ENCODE assay signal across 7 mouse cellular contexts in genomic region chr8:95081650-95082049, GRCm38 (mm10). TPM values are rescaled to one million over a fixed set of nuclear protein-coding genes. Genes with fewer than 3 reads are reported as not detected.
A peak's percentile ranks its signal among the peaks of the same experiment; 100 is the strongest.
DNase-seq lines count a peak whose midpoint lies in the region; ATAC-seq lines count a peak whose summit lies in the region.

No protein-coding gene starts in this region.

- peak overlapping the region; percentile 91 for H3K4me2 ChIP-seq in lung, embryonic 16.5 days (ENCODE audit: low read depth, low read length)
- H3K4me2 ChIP-seq in forebrain, embryonic 15.5 days (replicated peaks), result peak overlapping the region; percentile 95

- 6% methylated on average over 11 of the region's 11 CpGs for WGBS in lung, embryonic 16.5 days
- 4% methylated on average over 11 of the region's 11 CpGs for WGBS in forebrain, embryonic 15.5 days
- 9% methylated on average over 11 of the region's 11 CpGs for WGBS in macrophage (ENCODE audit: missing documents)

- H3K79me2 ChIP-seq in macrophage (ENCODE audit: inconsistent target), result no peaks in the 10 kb centered on the region

- H3K4me3 ChIP-seq in lung, embryonic 16.5 days (ENCODE audit: low read length), result peak overlapping the region; percentile 86
- H3K4me3 ChIP-seq in forebrain, embryonic 15.5 days, result peak overlapping the region; percentile 98
- peak overlapping the region; percentile 79 for H3K4me3 ChIP-seq in macrophage (ENCODE audit: inconsistent target)

- no peak for ATAC-seq in lung, embryonic 16.5 days (ENCODE audit: low read depth)
- no peak for ATAC-seq in forebrain, embryonic 15.5 days (replicated peaks)

- H3K36me3 ChIP-seq in lung, embryonic 16.5 days (ENCODE audit: control insufficient read depth, insufficient read depth, low read length), result peaks cover 2% of the 10 kb centered on the region; the same call in 1 of the 2 replicates
- peaks cover 20% of the 10 kb centered on the region for H3K36me3 ChIP-seq in forebrain, embryonic 15.5 days
- peaks cover 4% of the 10 kb centered on the region; the same call in 1 of the 2 replicates for H3K36me3 ChIP-seq in macrophage (ENCODE audit: inconsistent target)

- H3K27me3 ChIP-seq in lung, embryonic 16.5 days (ENCODE audit: control insufficient read depth, insufficient read depth, low read depth, low read length), result no peaks in the 10 kb centered on the region
- 0 out of 2 replicates have a peak, but pooled peaks cover 3% of the 10 kb centered on the region for H3K27me3 ChIP-seq in forebrain, embryonic 15.5 days

- H3K9me3 ChIP-seq in lung, embryonic 16.5 days (ENCODE audit: control insufficient read depth, low read length), result no peaks in the 10 kb centered on the region
- no peaks in the 10 kb centered on the region for H3K9me3 ChIP-seq in forebrain, embryonic 15.5 days

- DNase-seq in lung, postnatal 36 days, result no peak
- DNase-seq in c-Kit-negative CD71-positive TER-119-positive erythroid progenitor cells, embryonic 14.5 days (ENCODE audit: low read depth, low spot score), result peak; percentile 53
- DNase-seq in urinary bladder, postnatal 14 days (ENCODE audit: low spot score), result no peak
- DNase-seq in right cerebral cortex, postnatal 14 days, result no peak

- peaks cover 10% of the 10 kb centered on the region for H3K4me1 ChIP-seq in lung, embryonic 16.5 days (replicated peaks; ENCODE audit: control insufficient read depth, insufficient read depth, low read length)
- H3K4me1 ChIP-seq in forebrain, embryonic 15.5 days, result peaks cover 27% of the 10 kb centered on the region

- peak overlapping the region; percentile 79 for H3K9ac ChIP-seq in lung, embryonic 16.5 days (ENCODE audit: low read length)
- peak overlapping the region; percentile 88 for H3K9ac ChIP-seq in forebrain, embryonic 15.5 days (replicated peaks)

- no peak overlapping the region; the same call in 1 of the 2 replicates for H3K27ac ChIP-seq in lung, embryonic 16.5 days (ENCODE audit: low read length)
- peak overlapping the region; percentile 80 for H3K27ac ChIP-seq in forebrain, embryonic 15.5 days (replicated peaks)
- H3K27ac ChIP-seq in macrophage, result peak overlapping the region; percentile 75

RNA-seq across cellular contexts. Expression of gene Katnb1, which starts 0.7 kb away (rescaled TPM):
- 22.5 and 23.6 TPM in 2 replicates for polyA plus RNA-seq in lung, embryonic 16.5 days (2015; fragmentation: Nextera tagmentation; extraction: Ambion mirVana)
- polyA plus RNA-seq in forebrain, embryonic 15.5 days (2015; fragmentation: Nextera tagmentation; extraction: Ambion mirVana), result 41.8 and 42.3 TPM in 2 replicates
- 10 to 100 TPM in 20 of 26 experiments, 1 to 10 TPM in 6; 3.0 to 30.8 (median 17.2) TPM for total RNA-seq in macrophage (2018; cell fraction: chromatin; rRNA removed)
- 10 to 100 TPM in 4 of 26 experiments, 1 to 10 TPM in 22; 5.1 to 11.0 (median 8.5) TPM for total RNA-seq in macrophage (2018; cell fraction: cytosol; rRNA removed)
- total RNA-seq in macrophage (2018; cell fraction: nucleus; rRNA removed), result 10 to 100 TPM in 12 of 26 experiments, 1 to 10 TPM in 14; 3.3 to 18.1 (median 9.7) TPM
- polyA plus RNA-seq in macrophage (2018), result 7.0 to 7.8 TPM (median 7.1 TPM) in 3 replicates

RNA-seq across cellular contexts. Expression of gene Drc7, which starts 26.7 kb away (rescaled TPM):
- polyA plus RNA-seq in lung, embryonic 16.5 days (2015; fragmentation: Nextera tagmentation; extraction: Ambion mirVana), result 1.5 and 2.7 TPM in 2 replicates
- polyA plus RNA-seq in forebrain, embryonic 15.5 days (2015; fragmentation: Nextera tagmentation; extraction: Ambion mirVana), result 0.96 and 1.4 TPM in 2 replicates
- not detected for total RNA-seq in macrophage (2018; cell fraction: chromatin; rRNA removed)
- total RNA-seq in macrophage (2018; cell fraction: cytosol; rRNA removed), result not detected
- not detected for total RNA-seq in macrophage (2018; cell fraction: nucleus; rRNA removed)
- polyA plus RNA-seq in macrophage (2018), result not detected in 3 replicates
